17 mouse cellular contexts compared by ENCODE assay signal in genomic region chr13:95952263-95952662, GRCm38 (mm10).
"Had no signal": no experiment of that assay in that cellular context is flagged by ENCODE, and none has a peak within 500 bp of the region (broad histone marks: within the 10 kb centered on the region; RNA-seq: fewer than 3 reads in every experiment).

No protein-coding gene starts in this region.

- H3K9ac ChIP-seq: limb, embryonic 13.5 days; liver, embryonic 14.5 days; liver, postnatal 0 days; lung, embryonic 14.5 days; midbrain, embryonic 12.5 days; neural tube, embryonic 13.5 days had no signal

- H3K27me3 ChIP-seq: limb, embryonic 13.5 days; midbrain, embryonic 12.5 days; neural tube, embryonic 13.5 days had no signal

- DNase-seq: kidney, adult 2 months; liver; liver, postnatal 0 days; lung, embryonic 14.5 days; thymus, postnatal 36 days had no signal

- H3K4me3 ChIP-seq: layer of hippocampus, adult 2 months; limb, embryonic 10.5 days; limb, embryonic 13.5 days; midbrain, embryonic 12.5 days; myocyte; neural tube, embryonic 13.5 days had no signal

- H3K4me2 ChIP-seq: limb, embryonic 13.5 days; lung, embryonic 14.5 days; midbrain, embryonic 12.5 days; neural tube, embryonic 13.5 days had no signal

- H3K36me3 ChIP-seq: limb, embryonic 10.5 days; limb, embryonic 13.5 days; midbrain, embryonic 12.5 days; neural tube, embryonic 13.5 days had no signal

- H3K9me3 ChIP-seq: limb, embryonic 10.5 days; limb, embryonic 13.5 days; midbrain, embryonic 12.5 days; neural tube, embryonic 13.5 days had no signal

- ATAC-seq: liver, postnatal 0 days; lung, postnatal 0 days; midbrain, embryonic 16.5 days had no signal

- H3K27ac ChIP-seq: kidney, postnatal 0 days; layer of hippocampus, adult 2 months; limb, embryonic 13.5 days; liver, embryonic 14.5 days; macrophage; midbrain, embryonic 12.5 days; neural tube, embryonic 13.5 days; stomach, postnatal 0 days had no signal
